Mouse (Mus musculus) CH12.LX (cell line): ENCODE measurements at regions not wholly inside any gene's neighbourhood (a gene's known extent, or its start where the extent isn't known, plus 50 kb on each side); places are given as distances from the start of the nearest gene placed in this dataset.

Experiments used
- DNase-seq: peaks from one replicate; pipeline ENCODE4 v3.0.0-alpha.2; 2013; ENCODE audit errors: extremely low read depth
- H3K27ac ChIP-seq: 2 replicates; pipeline ENCODE4 v1.5.1; 2012; ENCODE audit warnings: low read depth, mild to moderate bottlenecking, control low read depth, moderate library complexity; ENCODE audit not compliant: insufficient read depth
- H3K27me3 ChIP-seq: replicated peaks from 2 replicates; pipeline ENCODE3; 2012; ENCODE audit warnings: inconsistent platforms
- H3K36me3 ChIP-seq, 2 experiments: replicated peaks in 1 of 2; 2 replicates each; pipeline versions ENCODE3 to v1.6.1; 2012; ENCODE audit warnings: inconsistent platforms in 1 of 2, low read length in 1 of 2, mild to moderate bottlenecking in 1 of 2, mixed read lengths in 1 of 2, moderate library complexity in 1 of 2; ENCODE audit not compliant: control insufficient read depth in 1 of 2, insufficient read depth in 1 of 2
- H3K4me1 ChIP-seq, 2 experiments: 2 replicates each; pipeline ENCODE4 v1.6.1; 2012; ENCODE audit warnings: inconsistent platforms in 1 of 2, moderate library complexity in 1 of 2; ENCODE audit not compliant: insufficient read depth in 2 of 2, control insufficient read depth in 1 of 2
- H3K4me2 ChIP-seq: 2 replicates; pipeline ENCODE4 v1.6.1; 2012; ENCODE audit warnings: low read depth, mild to moderate bottlenecking, control low read depth; ENCODE audit not compliant: poor library complexity, insufficient read depth, severe bottlenecking
- H3K4me3 ChIP-seq, 3 experiments: fragments of 150-350 bp in 1 of 3; sonication (generic) in 1 of 3; replicated peaks in 1 of 3; 2 replicates each; pipeline versions ENCODE3 to v1.5.1; 2011 to 2012; ENCODE audit warnings: low read depth in 2 of 3, low read length in 2 of 3, mild to moderate bottlenecking in 2 of 3, moderate library complexity in 2 of 3, control low read depth in 1 of 3, improper control_type of control experiment in 1 of 3, inconsistent platforms in 1 of 3, mixed read lengths in 1 of 3; ENCODE audit not compliant: poor library complexity in 1 of 3
- H3K79me2 ChIP-seq: replicated peaks from 2 replicates; pipeline ENCODE4 v1.6.1; 2012; ENCODE audit warnings: mild to moderate bottlenecking, moderate library complexity; ENCODE audit not compliant: control insufficient read depth, poor library complexity, insufficient read depth, severe bottlenecking; ENCODE audit errors: extremely low read depth
- H3K9ac ChIP-seq: 2 replicates; pipeline ENCODE4 v1.6.1; 2012; ENCODE audit warnings: low read depth, mild to moderate bottlenecking, control low read depth, moderate library complexity; ENCODE audit not compliant: insufficient read depth
- H3K9me3 ChIP-seq: replicated peaks from 2 replicates; pipeline ENCODE3; 2012; ENCODE audit warnings: low read length, inconsistent platforms, mixed read lengths
- BHLHE40 ChIP-seq: IDR thresholded peaks from 2 replicates; pipeline ENCODE4 v1.6.1; 2011; ENCODE audit warnings: mild to moderate bottlenecking, low read depth, low read length, improper control_type of control experiment
- CHD1 ChIP-seq: IDR thresholded peaks from 2 replicates; pipeline ENCODE4 v1.6.1; 2012; ENCODE audit warnings: low read depth, low read length, improper control_type of control experiment, inconsistent platforms
- CHD2 ChIP-seq: IDR thresholded peaks from 2 replicates; pipeline ENCODE4 v1.6.1; 2011; ENCODE audit warnings: low read length, improper control_type of control experiment
- CTCF ChIP-seq, 2 experiments: IDR thresholded peaks in 1 of 2; conservative IDR thresholded peaks in 1 of 2; 2 replicates each; pipeline ENCODE4 v1.5.1; 2011 to 2012; ENCODE audit warnings: low read depth in 2 of 2, low read length in 2 of 2, improper control_type of control experiment in 1 of 2, inconsistent platforms in 1 of 2, mild to moderate bottlenecking in 1 of 2, moderate library complexity in 1 of 2
- EP300 ChIP-seq: IDR thresholded peaks from 2 replicates; pipeline ENCODE4 v1.6.1; 2011; ENCODE audit warnings: low read length, improper control_type of control experiment
- ETS1 ChIP-seq: conservative IDR thresholded peaks from 2 replicates; pipeline ENCODE4 v1.6.1; 2012; ENCODE audit warnings: low read depth, mild to moderate bottlenecking, inconsistent platforms, low read length, improper control_type of control experiment, moderate library complexity
- GABPA ChIP-seq: IDR thresholded peaks from 2 replicates; pipeline ENCODE4 v1.6.1; 2012; ENCODE audit warnings: low read depth, low read length, improper control_type of control experiment, inconsistent platforms; ENCODE audit not compliant: insufficient replicate concordance
- IRF4 ChIP-seq: IDR thresholded peaks from 2 replicates; pipeline ENCODE4 v1.6.1; 2014; ENCODE audit warnings: low read depth, mild to moderate bottlenecking, inconsistent platforms, low read length, improper control_type of control experiment
- JUND ChIP-seq: conservative IDR thresholded peaks from 2 replicates; pipeline ENCODE4 v1.6.1; 2011; ENCODE audit warnings: low read depth, low read length, improper control_type of control experiment
- KAT2A ChIP-seq: IDR thresholded peaks from 2 replicates; pipeline ENCODE4 v1.6.1; 2012; ENCODE audit warnings: low read length, improper control_type of control experiment, inconsistent platforms; ENCODE audit not compliant: insufficient replicate concordance
- MAFK ChIP-seq: IDR thresholded peaks from 2 replicates; pipeline ENCODE4 v1.6.1; 2011; ENCODE audit warnings: low read length, improper control_type of control experiment; ENCODE audit not compliant: insufficient replicate concordance
- MAX ChIP-seq: IDR thresholded peaks from 2 replicates; pipeline ENCODE4 v1.6.1; 2011; ENCODE audit warnings: low read length, improper control_type of control experiment
- MAZ ChIP-seq: IDR thresholded peaks from 2 replicates; pipeline ENCODE4 v1.6.1; 2012; ENCODE audit warnings: low read depth, mild to moderate bottlenecking, inconsistent platforms, low read length, improper control_type of control experiment, moderate library complexity
- MEF2A ChIP-seq: IDR thresholded peaks from 2 replicates; pipeline ENCODE4 v1.6.1; 2014; ENCODE audit warnings: low read depth, mild to moderate bottlenecking, inconsistent platforms, low read length, improper control_type of control experiment, borderline replicate concordance
- MXI1 ChIP-seq: IDR thresholded peaks from 2 replicates; pipeline ENCODE4 v1.6.1; 2011; ENCODE audit warnings: mild to moderate bottlenecking, low read depth, low read length, improper control_type of control experiment
- NELFE ChIP-seq: IDR thresholded peaks from 2 replicates; pipeline ENCODE4 v1.6.1; 2011; ENCODE audit warnings: low read depth, low read length, improper control_type of control experiment
- NRF1 ChIP-seq: IDR thresholded peaks from 2 replicates; pipeline ENCODE4 v1.6.1; 2014; ENCODE audit warnings: low read depth, mild to moderate bottlenecking, inconsistent platforms, low read length, improper control_type of control experiment, moderate library complexity
- POLR2A ChIP-seq: IDR thresholded peaks from 2 replicates; pipeline ENCODE4 v1.6.1; 2011; ENCODE audit warnings: low read depth, mild to moderate bottlenecking, improper control_type of control experiment, low read length
- POLR2AphosphoS2 ChIP-seq: IDR thresholded peaks from 2 replicates; pipeline ENCODE4 v1.6.1; 2011; ENCODE audit warnings: low read depth, low read length, improper control_type of control experiment
- RAD21 ChIP-seq: IDR thresholded peaks from 2 replicates; pipeline ENCODE4 v1.6.1; 2011; ENCODE audit warnings: low read depth, mild to moderate bottlenecking, low read length, improper control_type of control experiment, moderate library complexity
- RCOR1 ChIP-seq: conservative IDR thresholded peaks from 2 replicates; pipeline ENCODE4 v1.6.1; 2012; ENCODE audit warnings: low read depth, mild to moderate bottlenecking, inconsistent platforms, low read length, improper control_type of control experiment
- SIN3A ChIP-seq: IDR thresholded peaks from 2 replicates; pipeline ENCODE4 v1.6.1; 2012; ENCODE audit warnings: low read length, improper control_type of control experiment, inconsistent platforms
- SMC3 ChIP-seq: IDR thresholded peaks from 2 replicates; pipeline ENCODE4 v1.6.1; 2011; ENCODE audit warnings: low read depth, low read length, improper control_type of control experiment
- TBP ChIP-seq: conservative IDR thresholded peaks from 2 replicates; pipeline ENCODE4 v1.6.1; 2011; ENCODE audit warnings: low read depth, low read length, improper control_type of control experiment
- TCF12 ChIP-seq: IDR thresholded peaks from 2 replicates; pipeline ENCODE4 v1.6.1; 2014; ENCODE audit warnings: low read depth, mild to moderate bottlenecking, inconsistent platforms, low read length, improper control_type of control experiment
- UBTF ChIP-seq: IDR thresholded peaks from 2 replicates; pipeline ENCODE4 v1.6.1; 2012; ENCODE audit warnings: low read depth, mild to moderate bottlenecking, inconsistent platforms, low read length, improper control_type of control experiment, moderate library complexity
- USF1 ChIP-seq: IDR thresholded peaks from 2 replicates; pipeline ENCODE4 v1.6.1; 2014; ENCODE audit warnings: low read depth, mild to moderate bottlenecking, inconsistent platforms, low read length, improper control_type of control experiment
- USF2 ChIP-seq: conservative IDR thresholded peaks from 2 replicates; pipeline ENCODE4 v1.6.1; 2011; ENCODE audit warnings: low read depth, low read length, improper control_type of control experiment
- ZC3H11A ChIP-seq: IDR thresholded peaks from 2 replicates; pipeline ENCODE4 v1.6.1; 2012; ENCODE audit warnings: low read depth, mild to moderate bottlenecking, inconsistent platforms, low read length, improper control_type of control experiment
- ZKSCAN1 ChIP-seq: IDR thresholded peaks from 2 replicates; pipeline ENCODE4 v1.6.1; 2012; ENCODE audit warnings: low read depth, inconsistent platforms, low read length, improper control_type of control experiment, borderline replicate concordance
- ZMIZ1 ChIP-seq: IDR thresholded peaks from 2 replicates; pipeline ENCODE4 v1.6.1; 2012; ENCODE audit warnings: low read depth, mild to moderate bottlenecking, inconsistent platforms, low read length, improper control_type of control experiment
- dilution Hi-C: fragments of 300-500 bp; cut with MboI; formaldehyde crosslinking; loops from 2 replicates; pipeline ENCODE4 v1.14.3; 2020; ENCODE audit warnings: low sequenced_read_pairs; ENCODE audit not compliant: extremely low pct_unique_long_range_greater_than_20kb, extremely low pct_ligation_motif_present
- in situ Hi-C: fragments of 300-500 bp; cut with MboI; formaldehyde crosslinking; loops from 3 replicates; pipeline ENCODE4 v1.14.3; 2019; ENCODE audit warnings: low sequenced_read_pairs, low pct_ligation_motif_present, low pct_unique_long_range_greater_than_20kb, mixed read lengths

DNA sequence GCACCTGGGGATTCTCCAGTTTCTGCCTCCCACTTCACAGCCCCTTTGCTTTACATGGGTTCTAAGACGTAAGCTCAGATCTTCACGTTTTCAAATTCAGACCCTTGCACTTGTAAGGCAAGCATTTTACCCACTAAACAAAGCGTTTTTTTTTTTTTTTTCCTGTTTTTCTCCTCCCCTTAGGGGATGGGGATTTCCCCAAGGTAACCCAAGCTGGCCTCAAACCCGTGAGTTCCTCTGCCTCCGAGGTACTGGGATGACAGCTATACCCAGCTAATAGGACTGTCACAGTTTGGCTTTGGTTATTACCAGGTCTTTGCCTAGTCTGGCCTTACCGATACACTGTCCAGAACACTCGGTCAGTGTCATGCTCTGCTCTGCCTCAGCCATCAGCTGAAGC, 103.5 kb upstream of the Jarid2 start (continued):
- no peak for TF ChIP-seq MAX
- no peak for TF ChIP-seq POLR2AphosphoS2

DNA sequence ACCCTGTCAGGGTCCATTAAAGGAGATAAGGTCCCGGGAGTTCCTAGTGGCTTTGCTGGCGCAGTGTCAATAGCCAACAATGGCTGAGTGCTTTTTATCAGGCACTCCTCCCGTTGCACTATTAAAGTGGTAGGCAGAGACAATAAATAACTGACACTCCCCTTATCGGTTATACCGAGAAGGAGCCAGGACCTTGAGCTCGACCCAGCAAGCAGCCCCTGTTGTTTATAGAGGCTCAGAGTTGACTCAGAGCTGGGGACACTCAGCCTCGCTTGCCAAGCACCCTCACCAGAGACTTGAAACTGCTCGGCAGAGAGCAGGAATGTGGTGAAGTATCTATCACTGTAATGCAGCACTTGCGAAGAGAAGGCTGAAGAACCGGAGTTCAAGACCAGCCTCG, 102.5 kb upstream of the Jarid2 start:
- TF ChIP-seq MAX = no peak
- no peak for TF ChIP-seq ETS1
- TF ChIP-seq NRF1 = no peak
- TF ChIP-seq SMC3 = no peak
- no peak for TF ChIP-seq CHD2
- no peak for TF ChIP-seq POLR2A
- no peak for TF ChIP-seq CTCF (conservative IDR thresholded peaks at IDR 0.05 in 1 of 2, IDR thresholded peaks at IDR 0.05 in 1 of 2; ENCODE audit: low read depth in 2 of 2, low read length in 2 of 2)
- no peak for TF ChIP-seq USF1
- no peak for TF ChIP-seq KAT2A
- TF ChIP-seq MEF2A = no peak
- TF ChIP-seq RCOR1 = no peak
- no peak for TF ChIP-seq IRF4
- TF ChIP-seq SIN3A = no peak
- no peak for TF ChIP-seq ZMIZ1
- no peak for TF ChIP-seq MXI1
- no peak for TF ChIP-seq TCF12
- TF ChIP-seq MAFK = no peak
- TF ChIP-seq JUND = no peak
- TF ChIP-seq, all 38 proteins: peak for 0
- Histone ChIP-seq H3K27me3 (no peaks in the 10 kb centered on the region), H3K27ac (no peak overlapping the region), H3K36me3 (no peaks in the 10 kb centered on the region), H3K9ac (no peak overlapping the region), H3K9me3 (no peaks in the 10 kb centered on the region), H3K4me2 (no peak overlapping the region), H3K79me2 (no peaks in the 10 kb centered on the region), H3K4me3 (no peak overlapping the region), H3K4me1 (peaks cover 10 to 19% of the 10 kb centered on the region in 2 experiments)
- no peak for DNase-seq
- in situ Hi-C loops (no loop called here), dilution Hi-C loops (no loop called here)

DNA sequence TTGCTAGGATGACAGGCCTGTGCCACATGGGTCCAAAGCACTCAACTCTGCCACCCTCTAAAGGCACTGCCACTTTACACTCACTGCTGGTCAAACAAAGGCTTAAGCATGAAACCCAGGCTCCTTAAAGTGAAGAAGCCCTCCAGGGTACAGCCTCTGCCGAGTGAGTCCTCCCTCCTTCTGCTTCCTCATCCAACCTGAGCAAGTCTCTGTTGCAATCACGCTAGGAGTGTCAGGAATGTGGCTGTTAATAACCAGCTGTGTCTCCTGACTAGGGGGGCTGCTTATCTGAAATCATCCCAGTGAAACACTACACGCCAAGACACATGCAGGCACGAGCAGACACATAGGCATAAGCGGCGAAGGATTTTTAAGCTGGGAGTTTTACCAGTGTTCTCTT, 99.2 kb upstream of the Jarid2 start:
- no peak overlapping the region for H3K9ac ChIP-seq
- no peaks in the 10 kb centered on the region for H3K27me3 ChIP-seq
- peaks cover 5% of the 10 kb centered on the region for H3K9me3 ChIP-seq
- dilution Hi-C loops = no loop called here
- no peak overlapping the region for H3K4me2 ChIP-seq
- no peaks in the 10 kb centered on the region for H3K36me3 ChIP-seq
- H3K4me1 ChIP-seq = peaks cover 8 to 13% of the 10 kb centered on the region in 2 experiments
- no peak overlapping the region for H3K4me3 ChIP-seq
- H3K79me2 ChIP-seq = no peaks in the 10 kb centered on the region
- H3K27ac ChIP-seq = no peak overlapping the region
- no peak for DNase-seq
- no peak for TF ChIP-seq CHD1
- TF ChIP-seq MAZ = no peak
- no peak for TF ChIP-seq UBTF
- no peak for TF ChIP-seq USF1
- TF ChIP-seq ZC3H11A = no peak
- TF ChIP-seq NELFE = no peak
- no peak for TF ChIP-seq MAX
- no peak for TF ChIP-seq GABPA
- TF ChIP-seq MAFK = no peak
- TF ChIP-seq KAT2A = no peak
- no peak for TF ChIP-seq JUND
- no peak for TF ChIP-seq BHLHE40
- TF ChIP-seq RAD21 = no peak
- no peak for TF ChIP-seq EP300
- no peak for TF ChIP-seq TBP
- no peak for TF ChIP-seq USF2
- no peak for TF ChIP-seq ZKSCAN1
- TF ChIP-seq IRF4 = no peak
- no peak for TF ChIP-seq CTCF (conservative IDR thresholded peaks at IDR 0.05 in 1 of 2, IDR thresholded peaks at IDR 0.05 in 1 of 2; ENCODE audit: low read depth in 2 of 2, low read length in 2 of 2)
- no peak for TF ChIP-seq RCOR1
- in situ Hi-C loops = no loop called here
